Mouse (Mus musculus): ENCODE data around the gene Prkn.

DNA sequence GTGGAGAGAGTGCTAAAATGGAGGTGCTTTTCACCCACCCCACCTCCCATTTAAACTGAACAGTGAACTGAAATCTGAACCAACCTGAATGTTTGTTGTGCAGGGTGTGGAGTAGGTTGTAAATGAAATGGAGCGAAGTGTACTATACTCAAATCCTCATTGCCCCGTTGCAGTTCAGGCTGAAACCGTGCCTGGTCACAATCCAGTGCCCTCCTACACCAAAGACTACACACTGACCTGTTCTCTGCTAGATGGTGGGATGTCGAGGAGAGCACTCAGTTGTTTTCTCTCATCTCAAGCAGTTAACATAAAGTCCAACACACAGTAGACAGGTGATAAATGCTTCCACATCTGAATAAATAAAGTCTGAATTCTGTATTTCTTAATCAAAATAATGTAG, 574.1 kb downstream of the Prkn start:
- TF ChIP-seq GATA1 (IDR thresholded peaks at IDR 0.05; ENCODE audit: borderline replicate concordance, low read length) (no peak), FLI1 (IDR thresholded peaks at IDR 0.05; ENCODE audit: low read length) (no peak)
